Mouse (Mus musculus): ENCODE results near the gene Gm10300.

DNA sequence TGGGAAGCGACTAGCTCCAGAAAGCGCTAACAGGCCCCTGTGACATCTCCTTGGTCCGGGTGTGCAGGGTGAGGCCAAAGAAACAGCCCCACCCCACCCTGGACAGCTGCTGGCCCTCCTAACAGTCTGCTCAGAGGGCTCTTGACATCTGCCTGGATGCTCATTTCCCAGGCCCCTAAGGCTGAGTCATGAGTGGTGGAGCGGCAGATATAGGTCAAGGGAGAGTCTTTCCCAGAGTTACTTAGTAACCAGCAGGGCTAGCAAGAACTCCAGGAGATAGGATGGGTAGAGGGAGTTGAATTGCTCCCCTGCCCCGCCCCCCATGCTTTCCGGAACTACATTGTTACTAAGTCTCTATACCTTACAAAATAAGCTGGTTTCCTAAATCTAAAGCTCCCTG is 18.6 kb downstream of the Gm10300 start:
- no peak for TF ChIP-seq CTCF (IDR thresholded peaks at IDR 0.05; ENCODE audit: borderline replicate concordance, insufficient read depth, low read depth, low read length)
- TF ChIP-seq POLR2A (IDR thresholded peaks at IDR 0.05; ENCODE audit: borderline replicate concordance, insufficient read depth, low read length): no peak

Measured in cerebellum, adult 2 months (tissue).